Mouse (Mus musculus) spleen, postnatal 4 days (tissue): ENCODE data around the gene Colgalt1.

Experiments used
- DNase-seq, 2 experiments: peaks; one replicate each; pipeline ENCODE4 v3.0.0; 2022; ENCODE audit warnings: low spot score in 2 of 2

Gene Colgalt1

GRCm38 (mm10) chr8:71591017-71591416 is 19.8 kb upstream of the Colgalt1 start:
- DNase-seq, result no peak

- peak; percentile 92 to 96 for DNase-seq
These were observed 19.1 kb upstream of the Colgalt1 start, which contains the start of gene Pgls for GRCm38 (mm10) chr8:71591471-71592373. TSS of gene Pgls (plus strand) at chr8:71592176.

GRCm38 (mm10) chr8:71592374-71593170 is 18.2 kb upstream of the Colgalt1 start:
- peak; percentile 72 to 87 for DNase-seq

- DNase-seq, result no peak
These were observed 17.1 kb upstream of the Colgalt1 start for GRCm38 (mm10) chr8:71593556-71594323.

GRCm38 (mm10) chr8:71594324-71594722 is 16.5 kb upstream of the Colgalt1 start:
- DNase-seq, result no peak

GRCm38 (mm10) chr8:71595862-71596261 is 14.9 kb upstream of the Colgalt1 start:
- peak; percentile 89 to 98 for DNase-seq

GRCm38 (mm10) chr8:71596384-71596783 is 14.4 kb upstream of the Colgalt1 start:
- no peak for DNase-seq

- DNase-seq, result peak in 1 of 2 experiments; percentile 55
These were observed 14.0 kb upstream of the Colgalt1 start for GRCm38 (mm10) chr8:71596798-71597197.

GRCm38 (mm10) chr8:71597451-71597850 is 13.3 kb upstream of the Colgalt1 start, which contains the start of gene Fam129c:
TSS of gene Fam129c (plus strand) at chr8:71597648.
- peak in 1 of 2 experiments; percentile 56 for DNase-seq

- DNase-seq, result no peak
These were observed 12.4 kb upstream of the Colgalt1 start for GRCm38 (mm10) chr8:71598375-71598774.

- DNase-seq, result no peak
These were observed 12.0 kb upstream of the Colgalt1 start for GRCm38 (mm10) chr8:71598841-71599240.

GRCm38 (mm10) chr8:71601939-71602665 is 8.7 kb upstream of the Colgalt1 start:
- no peak for DNase-seq

GRCm38 (mm10) chr8:71602666-71603334 is 8.0 kb upstream of the Colgalt1 start:
- no peak for DNase-seq

- no peak for DNase-seq
These were observed 6.8 kb upstream of the Colgalt1 start for GRCm38 (mm10) chr8:71604021-71604420.

GRCm38 (mm10) chr8:71612141-71612540 is 1.3 kb downstream of the Colgalt1 start:
- DNase-seq, result no peak

GRCm38 (mm10) chr8:71613418-71613817 is 2.6 kb downstream of the Colgalt1 start:
- no peak for DNase-seq

GRCm38 (mm10) chr8:71619786-71620185 is 9.0 kb downstream of the Colgalt1 start:
- no peak for DNase-seq

GRCm38 (mm10) chr8:71625088-71625487 is 14.3 kb downstream of the Colgalt1 start:
- no peak for DNase-seq

GRCm38 (mm10) chr8:71626753-71627152 is 16.0 kb downstream of the Colgalt1 start:
- DNase-seq, result no peak
